Mouse (Mus musculus) heart, embryonic 12.5 days (tissue): ENCODE measurements around the gene Ppp1r9a. TPM values are rescaled to one million over a fixed set of nuclear protein-coding genes. Genes with fewer than 3 reads are reported as not detected.

Source experiments
- ATAC-seq: fragments of 200-750 bp; cut with Nextera tagmentation; 2 replicates; pipeline ENCODE4 v1.8.0; 2017; ENCODE audit warnings: moderate TSS enrichment, moderate library complexity; ENCODE audit not compliant: insufficient number of reproducible peaks, low FRiP score
- H3K27ac ChIP-seq: fragments of 300-500 bp; sonication (generic); 2 replicates; pipeline ENCODE4 v1.5.1; 2016; ENCODE audit warnings: mild to moderate bottlenecking, moderate library complexity; ENCODE audit not compliant: poor library complexity, severe bottlenecking
- H3K27me3 ChIP-seq: fragments of 300-500 bp; sonication (generic); replicated peaks from 2 replicates; pipeline ENCODE4 v1.6.1; 2016; ENCODE audit warnings: mild to moderate bottlenecking, moderate library complexity
- H3K36me3 ChIP-seq: fragments of 300-500 bp; sonication (generic); 2 replicates; pipeline ENCODE4 v1.6.1; 2016; ENCODE audit warnings: mild to moderate bottlenecking, moderate library complexity
- H3K4me1 ChIP-seq: fragments of 300-500 bp; sonication (generic); replicated peaks from 2 replicates; pipeline ENCODE4 v1.6.1; 2016; ENCODE audit warnings: mild to moderate bottlenecking
- H3K4me2 ChIP-seq: fragments of 300-500 bp; sonication (generic); 2 replicates; pipeline ENCODE4 v1.6.1; 2016; ENCODE audit warnings: mild to moderate bottlenecking, moderate library complexity
- H3K4me3 ChIP-seq: fragments of 300-500 bp; sonication (generic); 2 replicates; pipeline ENCODE4 v1.5.1; 2016; ENCODE audit warnings: mild to moderate bottlenecking
- H3K9ac ChIP-seq: fragments of 300-500 bp; sonication (generic); 2 replicates; pipeline ENCODE4 v1.6.1; 2016; ENCODE audit warnings: mild to moderate bottlenecking, moderate library complexity
- H3K9me3 ChIP-seq: fragments of 300-500 bp; sonication (generic); replicated peaks from 2 replicates; pipeline ENCODE4 v1.6.1; 2016; ENCODE audit warnings: mild to moderate bottlenecking, moderate library complexity
- WGBS: fragments of 180-500 bp; shearing (Covaris S2); methylation state at CpG from one replicate; pipeline ENCODE4 v1.1.7; 2016; 5-methylcytosine and 5-hydroxymethylcytosine counted together
- polyA plus RNA-seq: library from polyadenylated mRNA; unstranded; fragments of >200 nt; fragmentation: Nextera tagmentation; extraction: Ambion mirVana; gene quantifications from 2 replicates; pipeline ENCODE4 v1.2.1, GENCODE M21; 2016

Gene Ppp1r9a
- polyA plus RNA-seq, 1 experiment from 2014 or later, result 17.4 TPM

DNA sequence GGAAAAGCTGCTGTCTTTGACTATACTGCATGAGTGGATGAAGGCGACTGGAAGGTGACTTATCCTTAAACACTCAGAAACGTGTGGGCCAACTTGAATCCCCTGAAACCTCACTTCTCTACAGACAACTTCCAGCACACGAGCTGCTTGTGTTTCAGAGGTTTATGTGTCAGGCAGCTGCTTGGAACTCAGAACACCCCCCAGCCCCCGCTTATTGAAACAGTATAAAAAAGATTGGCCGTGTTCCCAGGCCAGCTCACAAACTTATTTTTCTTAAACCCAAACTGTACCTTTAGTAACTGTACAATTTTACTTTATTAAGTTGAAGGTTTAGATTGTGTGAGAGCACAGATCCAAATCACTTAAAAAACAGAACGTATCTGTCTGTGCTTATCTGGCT, 53.9 kb downstream of the Ppp1r9a start:
- Histone ChIP-seq H3K36me3 (no peaks in the 10 kb centered on the region), H3K9me3 (no peaks in the 10 kb centered on the region; the same call in 1 of the 2 replicates), H3K27me3 (no peaks in the 10 kb centered on the region), H3K9ac (no peak overlapping the region), H3K4me2 (no peak overlapping the region), H3K4me1 (peaks cover 30% of the 10 kb centered on the region), H3K4me3 (no peak overlapping the region), H3K27ac (no peak overlapping the region)
- WGBS, result 45% methylated on average over 6 of the region's 6 CpGs
- no peak for ATAC-seq

DNA sequence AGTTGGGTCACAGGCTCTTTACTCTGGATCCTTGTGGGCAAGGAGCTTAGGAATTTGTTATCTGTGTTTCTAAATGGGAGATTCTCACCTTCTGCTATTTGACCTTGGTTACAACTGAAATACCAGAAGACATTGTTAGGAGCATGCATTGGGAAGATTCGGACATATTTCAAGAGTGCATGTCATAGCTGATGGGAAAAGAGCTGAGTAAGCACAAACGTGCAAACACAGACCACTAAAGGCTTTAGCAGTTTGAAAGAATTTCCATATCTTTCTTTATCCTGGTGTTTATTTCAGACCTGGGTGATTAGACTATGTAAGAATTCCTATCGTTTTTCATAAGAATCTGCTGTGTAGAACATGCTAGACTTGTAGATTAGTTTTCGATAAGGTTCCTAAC, 59.5 kb downstream of the Ppp1r9a start:
- Histone ChIP-seq H3K27ac (no peak overlapping the region), H3K4me1 (peaks cover 25% of the 10 kb centered on the region), H3K36me3 (no peaks in the 10 kb centered on the region), H3K4me2 (no peak overlapping the region), H3K9ac (no peak overlapping the region), H3K4me3 (no peak overlapping the region), H3K27me3 (no peaks in the 10 kb centered on the region), H3K9me3 (no peaks in the 10 kb centered on the region)
- WGBS, result 43% methylated on average over 4 of the region's 4 CpGs
- ATAC-seq, result no peak

- H3K4me1 ChIP-seq, result peaks cover 21% of the 10 kb centered on the region
- H3K27me3 ChIP-seq, result no peaks in the 10 kb centered on the region
- H3K9ac ChIP-seq, result no peak overlapping the region
- H3K9me3 ChIP-seq, result no peaks in the 10 kb centered on the region
- H3K36me3 ChIP-seq, result no peaks in the 10 kb centered on the region
- H3K27ac ChIP-seq, result no peak overlapping the region
- H3K4me3 ChIP-seq, result no peak overlapping the region
- WGBS, result 61% methylated on average over 5 of the region's 5 CpGs
- no peak for ATAC-seq
- no peak overlapping the region for H3K4me2 ChIP-seq
Measured at GRCm38 (mm10) chr6:4963049-4963448, 60.3 kb downstream of the Ppp1r9a start.

GRCm38 (mm10) chr6:4967236-4967635, 64.5 kb downstream of the Ppp1r9a start:
- WGBS, result 88% methylated on average over 4 of the region's 4 CpGs
- no peak overlapping the region for H3K4me3 ChIP-seq
- no peak overlapping the region for H3K9ac ChIP-seq
- H3K4me1 ChIP-seq, result peaks cover 20% of the 10 kb centered on the region
- no peaks in the 10 kb centered on the region for H3K36me3 ChIP-seq
- no peaks in the 10 kb centered on the region for H3K27me3 ChIP-seq
- H3K27ac ChIP-seq, result no peak overlapping the region
- no peak for ATAC-seq
- no peak overlapping the region for H3K4me2 ChIP-seq
- no peaks in the 10 kb centered on the region for H3K9me3 ChIP-seq

GRCm38 (mm10) chr6:4971229-4971628, 68.5 kb downstream of the Ppp1r9a start:
- peak overlapping the region; percentile 24; the same call in 1 of the 2 replicates for H3K4me2 ChIP-seq
- H3K27ac ChIP-seq, result no peak overlapping the region
- peaks cover 13% of the 10 kb centered on the region; the same call in 1 of the 2 replicates for H3K4me1 ChIP-seq
- H3K4me3 ChIP-seq, result no peak overlapping the region
- ATAC-seq, result no peak
- H3K9me3 ChIP-seq, result no peaks in the 10 kb centered on the region
- 54% methylated on average over 9 of the region's 9 CpGs for WGBS
- H3K36me3 ChIP-seq, result no peaks in the 10 kb centered on the region
- H3K27me3 ChIP-seq, result no peaks in the 10 kb centered on the region
- H3K9ac ChIP-seq, result no peak overlapping the region

GRCm38 (mm10) chr6:4972808-4973207, 70.1 kb downstream of the Ppp1r9a start:
- peaks cover 13% of the 10 kb centered on the region; the same call in 1 of the 2 replicates for H3K4me1 ChIP-seq
- H3K4me2 ChIP-seq, result no peak overlapping the region
- H3K27me3 ChIP-seq, result no peaks in the 10 kb centered on the region
- H3K9me3 ChIP-seq, result no peaks in the 10 kb centered on the region
- ATAC-seq, result no peak
- 49% methylated on average over 6 of the region's 6 CpGs for WGBS
- no peak overlapping the region for H3K9ac ChIP-seq
- H3K4me3 ChIP-seq, result no peak overlapping the region
- H3K36me3 ChIP-seq, result no peaks in the 10 kb centered on the region
- H3K27ac ChIP-seq, result no peak overlapping the region

DNA sequence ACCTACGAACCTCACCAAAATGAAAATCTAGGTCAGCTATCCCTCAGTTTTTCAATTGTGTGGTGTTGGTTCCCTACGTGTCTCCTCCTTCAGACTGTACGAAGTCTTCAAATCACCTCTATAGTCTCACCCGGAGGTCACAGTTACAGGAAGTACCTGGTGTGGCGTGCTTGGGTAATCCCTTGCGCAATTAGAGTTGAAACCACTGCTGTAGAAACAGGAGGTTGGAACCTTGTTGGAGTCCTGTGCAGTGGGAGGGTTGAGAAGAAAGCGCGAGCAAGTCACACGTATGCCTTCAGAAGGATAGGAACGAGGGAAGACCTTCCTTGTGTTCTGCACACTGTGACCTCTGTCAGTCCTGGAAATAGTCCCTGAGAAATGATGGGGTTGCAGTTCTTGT, 70.6 kb downstream of the Ppp1r9a start:
- peaks cover 13% of the 10 kb centered on the region; the same call in 1 of the 2 replicates for H3K4me1 ChIP-seq
- H3K4me3 ChIP-seq, result no peak overlapping the region
- H3K27ac ChIP-seq, result no peak overlapping the region
- no peaks in the 10 kb centered on the region for H3K27me3 ChIP-seq
- WGBS, result 83% methylated on average over 10 of the region's 10 CpGs
- no peak for ATAC-seq
- H3K9ac ChIP-seq, result no peak overlapping the region
- no peak overlapping the region for H3K4me2 ChIP-seq
- H3K36me3 ChIP-seq, result no peaks in the 10 kb centered on the region
- no peaks in the 10 kb centered on the region for H3K9me3 ChIP-seq

GRCm38 (mm10) chr6:4977515-4977914, 74.8 kb downstream of the Ppp1r9a start:
- Histone ChIP-seq H3K27ac (no peak overlapping the region), H3K9me3 (no peaks in the 10 kb centered on the region), H3K27me3 (no peaks in the 10 kb centered on the region), H3K9ac (no peak overlapping the region), H3K4me2 (no peak overlapping the region), H3K36me3 (no peaks in the 10 kb centered on the region), H3K4me3 (no peak overlapping the region), H3K4me1 (0 out of 2 replicates have a peak, but pooled peaks cover 8% of the 10 kb centered on the region)
- 85% methylated on average over 4 of the region's 4 CpGs for WGBS
- no peak for ATAC-seq

GRCm38 (mm10) chr6:4978249-4978648, 75.5 kb downstream of the Ppp1r9a start:
- H3K4me2 ChIP-seq, result no peak overlapping the region
- WGBS, result 81% methylated on average over 2 of the region's 2 CpGs
- H3K9me3 ChIP-seq, result no peaks in the 10 kb centered on the region
- 0 out of 2 replicates have a peak, but pooled peaks cover 4% of the 10 kb centered on the region for H3K4me1 ChIP-seq
- no peak for ATAC-seq
- H3K27ac ChIP-seq, result no peak overlapping the region
- no peak overlapping the region for H3K9ac ChIP-seq
- H3K27me3 ChIP-seq, result no peaks in the 10 kb centered on the region
- H3K4me3 ChIP-seq, result no peak overlapping the region
- H3K36me3 ChIP-seq, result no peaks in the 10 kb centered on the region

DNA sequence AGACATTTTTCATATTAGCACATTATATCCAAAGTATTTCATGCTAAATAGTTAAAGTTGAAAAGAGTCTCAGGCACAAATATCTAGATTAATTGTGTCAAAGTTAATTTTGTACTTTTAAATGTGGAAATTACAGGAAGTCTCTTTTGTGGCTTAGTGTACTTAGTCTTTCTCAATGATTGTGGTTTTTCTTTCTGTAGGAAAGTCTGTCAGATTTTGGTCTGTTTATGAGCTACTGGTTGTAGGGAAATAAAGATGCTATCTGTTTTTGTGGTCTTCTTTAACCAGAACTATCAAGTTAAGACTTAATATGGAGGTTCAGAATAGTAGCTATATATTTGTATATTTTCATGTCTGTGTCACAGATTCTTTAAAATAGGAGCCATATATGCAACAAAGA, 76.2 kb downstream of the Ppp1r9a start:
- Histone ChIP-seq H3K27ac (no peak overlapping the region), H3K36me3 (no peaks in the 10 kb centered on the region), H3K4me2 (no peak overlapping the region), H3K9me3 (no peaks in the 10 kb centered on the region), H3K4me3 (no peak overlapping the region), H3K27me3 (no peaks in the 10 kb centered on the region), H3K9ac (no peak overlapping the region), H3K4me1 (0 out of 2 replicates have a peak, but pooled peaks cover 4% of the 10 kb centered on the region)
- no peak for ATAC-seq

- 0 out of 2 replicates have a peak, but pooled peaks cover 8% of the 10 kb centered on the region for H3K4me1 ChIP-seq
- H3K27me3 ChIP-seq, result no peaks in the 10 kb centered on the region
- H3K9ac ChIP-seq, result no peak overlapping the region
- H3K27ac ChIP-seq, result no peak overlapping the region
- no peak for ATAC-seq
- WGBS, result 76% methylated on average over 3 of the region's 3 CpGs
- H3K9me3 ChIP-seq, result no peaks in the 10 kb centered on the region
- H3K4me2 ChIP-seq, result no peak overlapping the region
- no peak overlapping the region for H3K4me3 ChIP-seq
- no peaks in the 10 kb centered on the region for H3K36me3 ChIP-seq
Measured at GRCm38 (mm10) chr6:4980113-4980512, 77.4 kb downstream of the Ppp1r9a start.

DNA sequence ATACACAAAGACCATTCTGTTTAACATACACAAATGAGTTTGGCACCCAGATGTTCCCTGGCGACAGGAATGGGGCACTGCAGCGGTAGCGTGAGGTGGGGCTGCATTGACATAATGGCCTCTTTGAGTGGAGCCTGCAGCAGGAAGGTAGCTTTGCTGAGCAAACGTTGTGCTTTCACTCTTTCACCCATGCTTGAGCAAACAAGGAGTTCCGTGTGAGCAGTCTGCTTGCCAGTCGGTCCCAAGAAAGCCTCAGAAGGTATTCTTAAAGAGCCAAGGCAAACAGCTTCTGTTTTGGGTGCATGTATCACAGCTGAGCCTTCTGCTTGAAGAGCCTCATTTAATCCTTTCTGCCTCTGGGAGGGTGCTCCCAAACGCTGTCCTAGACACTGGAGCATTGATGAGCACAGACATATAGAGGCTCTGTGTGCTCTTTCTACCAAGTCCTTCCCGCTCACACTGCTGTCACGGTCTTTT, 80.0 kb downstream of the Ppp1r9a start:
- H3K9ac ChIP-seq, result no peak overlapping the region
- no peak for ATAC-seq
- H3K4me1 ChIP-seq, result 0 out of 2 replicates have a peak, but pooled peaks cover 8% of the 10 kb centered on the region
- no peaks in the 10 kb centered on the region for H3K36me3 ChIP-seq
- H3K27me3 ChIP-seq, result no peaks in the 10 kb centered on the region
- H3K4me3 ChIP-seq, result no peak overlapping the region
- no peak overlapping the region for H3K27ac ChIP-seq
- 59% methylated on average over 9 of the region's 9 CpGs for WGBS
- H3K9me3 ChIP-seq, result no peaks in the 10 kb centered on the region
- no peak overlapping the region for H3K4me2 ChIP-seq
